Mouse (Mus musculus): ENCODE results near the gene A830005F24Rik.
A peak's percentile ranks its signal among the peaks of the same experiment; 100 is the strongest.

- peak; percentile 80 for TF ChIP-seq CTCF (IDR thresholded peaks at IDR 0.05; ENCODE audit: low read depth)
- TF ChIP-seq EP300 (IDR thresholded peaks at IDR 0.05; ENCODE audit: low read depth): no peak
Observed at GRCm38 (mm10) chr13:48497693-48498221, 15.6 kb upstream of the A830005F24Rik start.

Data from liver, embryonic 14.5 days (tissue).